8 mouse cellular contexts compared by ENCODE assay signal in the genomic region with DNA sequence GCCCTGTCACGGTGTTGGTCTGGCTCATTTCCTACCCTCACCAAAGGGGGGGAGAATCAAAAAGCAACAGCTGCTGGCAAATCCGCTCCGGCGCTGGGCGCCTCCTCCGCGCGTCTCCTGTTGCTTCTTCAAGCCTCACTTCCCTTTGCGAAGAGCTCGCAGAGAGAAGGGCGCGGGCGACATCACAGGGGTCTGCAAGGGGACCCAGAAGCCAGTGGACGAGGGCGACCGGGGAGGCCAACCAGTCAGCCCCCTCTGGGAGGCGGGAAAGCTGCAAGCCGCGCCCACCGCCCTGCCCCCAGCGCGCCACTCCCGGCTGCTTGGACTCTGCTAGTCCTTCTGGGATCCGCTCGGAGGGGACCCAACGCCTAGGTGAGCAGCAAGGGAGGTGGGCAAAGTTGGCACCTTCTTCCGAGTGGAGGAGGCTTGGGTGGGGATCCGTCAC. TPM values are rescaled to one million over a fixed set of nuclear protein-coding genes. Genes with fewer than 3 reads are reported as not detected.
DNase-seq lines count a peak whose midpoint lies in the region; ATAC-seq and TF ChIP-seq lines count a peak whose summit lies in the region.

A gene (plus strand): TSS at position 69 of the 445 bp plus-strand sequence.

- peak within 1 kb of the TSS; percentile 92 for H3K27ac ChIP-seq in forebrain, postnatal 0 days (ENCODE audit: low read depth, low read length)

- peak within 1 kb of the TSS; percentile 80 for H3K4me3 ChIP-seq in forebrain, postnatal 0 days (ENCODE audit: low read depth, low read length)

- peak; percentile 5 for DNase-seq in T-cell, adult 2 months (ENCODE audit: low spot score)
- DNase-seq in cerebellum, adult 18-20 months = peak; percentile 68
- DNase-seq in forebrain, postnatal 0 days = peak; percentile 79
- peak; percentile 65 to 69 for DNase-seq in heart, postnatal 36 days
- peak; percentile 42 to 45 for DNase-seq in layer of hippocampus, postnatal 25 days (ENCODE audit: extremely low spot score in 1 of 2, low spot score in 1 of 2)
- peak; percentile 45 to 46 for DNase-seq in lung, postnatal 4 days
- DNase-seq in right cerebral cortex, postnatal 4 days = peak; percentile 69

- WGBS in forebrain, postnatal 0 days = 0% methylated on average over 28 of the region's 28 CpGs

- no peaks in the 10 kb centered on the region for H3K9me3 ChIP-seq in forebrain, postnatal 0 days (ENCODE audit: low read length)

- peaks cover 20% of the 10 kb centered on the region for H3K4me1 ChIP-seq in forebrain, postnatal 0 days (ENCODE audit: insufficient read depth)

- H3K9ac ChIP-seq in forebrain, postnatal 0 days = peak within 1 kb of the TSS; percentile 85

- H3K27me3 ChIP-seq in forebrain, postnatal 0 days (ENCODE audit: insufficient read depth, low read length) = no peaks in the 10 kb centered on the region

- H3K4me2 ChIP-seq in forebrain, postnatal 0 days (ENCODE audit: low read depth) = peak within 1 kb of the TSS; percentile 67

- TF ChIP-seq CTCF in forebrain, postnatal 0 days (IDR thresholded peaks at IDR 0.05; ENCODE audit: low read depth) = 0 out of 2 replicates have a peak, but pooled peaks have one; percentile 1

- intact Hi-C loops in heart, postnatal 36 days (cut with DNase I) = no loop called here

- ATAC-seq in forebrain, postnatal 0 days = peak; percentile 84
- ATAC-seq in monocyte, adult 5-6 weeks (replicated peaks; ENCODE audit: insufficient number of reproducible peaks, low FRiP score, low TSS enrichment, poor library complexity, severe bottlenecking) = no peak

- H3K36me3 ChIP-seq in forebrain, postnatal 0 days (ENCODE audit: insufficient read depth) = no peaks in the 10 kb centered on the region

RNA-seq across cellular contexts. Expression of the gene that starts here (rescaled TPM):
- 412 and 499 TPM in 2 replicates for total RNA-seq in forebrain, postnatal 0 days (2014; rRNA removed)
- polyA plus RNA-seq in forebrain, postnatal 0 days (2015; fragmentation: Nextera tagmentation; extraction: Ambion mirVana) = 739 and 836 TPM in 2 replicates
- total RNA-seq in heart, postnatal 36 days (2021) = 10 to 100 TPM; 15.9 to 16.6 TPM
- 100 to 1,000 TPM in 1 of 2 experiments, 10 to 100 TPM in 1; 82.2 to 112 TPM for total RNA-seq in layer of hippocampus, postnatal 25 days (2021)
- not detected in 3 replicates for total RNA-seq in monocyte, adult 5-6 weeks (2017)

Comparison
In these comparisons a context has a peak if more than half of its experiments do, and no peak if none do; other contexts are left out.
1. RNA of the gene that starts here (total RNA-seq): 412 to 499 TPM in forebrain, postnatal 0 days, 82.2 to 112 TPM in layer of hippocampus, postnatal 25 days and 15.9 to 16.6 TPM in heart, postnatal 36 days; not detected in monocyte, adult 5-6 weeks; every median in the first group is over 10 times any median in the second.
2. RNA of the gene that starts here (total RNA-seq): 412 to 499 TPM in forebrain, postnatal 0 days and 82.2 to 112 TPM in layer of hippocampus, postnatal 25 days; 15.9 to 16.6 TPM in heart, postnatal 36 days; every median in the first group is over 4 times any median in the second.
3. DNase-seq: peak in every context shown above with its lines; median percentile 79 in forebrain, postnatal 0 days; 69 in right cerebral cortex, postnatal 4 days; 68 in cerebellum, adult 18-20 months; 67 in heart, postnatal 36 days; 46 in lung, postnatal 4 days; 44 in layer of hippocampus, postnatal 25 days; 5 in T-cell, adult 2 months.